Mouse (Mus musculus) liver, embryonic 14.5 days (tissue): ENCODE data around the gene Abcc4. TPM values are rescaled to one million over a fixed set of nuclear protein-coding genes. Genes with fewer than 3 reads are reported as not detected.
A peak's percentile ranks its signal among the peaks of the same experiment; 100 is the strongest.
"Not testable (repeated sequence)": the region's sequence is repeated elsewhere in the genome, so short reads cannot be mapped to it uniquely, and the experiment has no call there.

Experiments used
- ATAC-seq: fragments of 200-750 bp; cut with Nextera tagmentation; 2 replicates; pipeline ENCODE4 v1.8.0; 2017; ENCODE audit warnings: moderate number of reproducible peaks, mild to moderate bottlenecking, moderate library complexity; ENCODE audit not compliant: insufficient read depth
- DNase-seq, 3 experiments: peaks; one replicate each; pipeline ENCODE4 v3.0.0-alpha.2; 2012 to 2013; ENCODE audit warnings: low read depth in 3 of 3, low spot score in 3 of 3
- H3K27ac ChIP-seq: fragments of 300-500 bp; sonication (generic); 2 replicates; pipeline ENCODE4 v1.5.1; 2014; ENCODE audit warnings: moderate library complexity, mild to moderate bottlenecking, control low read depth, inconsistent platforms
- H3K27me3 ChIP-seq: fragments of 300-500 bp; sonication (generic); 2 replicates; pipeline ENCODE4 v1.6.1; 2014; ENCODE audit warnings: mild to moderate bottlenecking, low read length, moderate library complexity; ENCODE audit not compliant: control insufficient read depth, insufficient read depth
- H3K36me3 ChIP-seq: fragments of 300-500 bp; sonication (generic); replicated peaks from 2 replicates; pipeline ENCODE4 v1.6.1; 2014; ENCODE audit warnings: low read depth; ENCODE audit not compliant: control insufficient read depth, insufficient read depth
- H3K4me1 ChIP-seq, 2 experiments: fragments of 200-500 bp in 1 of 2; fragments of 300-500 bp in 1 of 2; sonication (generic) in 1 of 2; replicated peaks; 2 replicates each; pipeline ENCODE4 v1.6.1; 2012 to 2014; ENCODE audit warnings: antibody characterized with exemption in 1 of 2, inconsistent platforms in 1 of 2, low read length in 1 of 2; ENCODE audit not compliant: control insufficient read depth in 2 of 2, insufficient read depth in 2 of 2
- H3K4me2 ChIP-seq: fragments of 300-500 bp; sonication (generic); 2 replicates; pipeline ENCODE4 v1.6.1; 2014; ENCODE audit warnings: low read depth, mild to moderate bottlenecking, control low read depth, moderate library complexity
- H3K4me3 ChIP-seq, 2 experiments: fragments of 200-500 bp in 1 of 2; fragments of 300-500 bp in 1 of 2; sonication (generic) in 1 of 2; 2 replicates each; pipeline ENCODE4 v1.5.1; 2012 to 2014; ENCODE audit warnings: low read depth in 2 of 2, low read length in 2 of 2, mild to moderate bottlenecking in 2 of 2, control low read depth in 1 of 2, inconsistent platforms in 1 of 2, moderate library complexity in 1 of 2; ENCODE audit not compliant: insufficient read depth in 1 of 2
- H3K9ac ChIP-seq: fragments of 300-500 bp; sonication (generic); replicated peaks from 2 replicates; pipeline ENCODE4 v1.6.1; 2014; ENCODE audit warnings: mild to moderate bottlenecking, control low read depth, moderate library complexity
- H3K9me3 ChIP-seq: fragments of 300-500 bp; sonication (generic); 2 replicates; pipeline ENCODE4 v1.6.1; 2016; ENCODE audit warnings: low read length, mixed read lengths; ENCODE audit not compliant: control insufficient read depth
- CTCF ChIP-seq: IDR thresholded peaks from 2 replicates; pipeline ENCODE4 v1.5.1; 2016; ENCODE audit warnings: antibody characterized with exemption, low read depth, control low read depth
- EP300 ChIP-seq: IDR thresholded peaks from 2 replicates; pipeline ENCODE4 v1.6.1; 2016; ENCODE audit warnings: antibody characterized with exemption, low read depth
- WGBS: fragments of 180-500 bp; shearing (Covaris S2); extraction: QIAGEN DNeasy Blood & Tissue Kit; methylation state at CpG from one replicate; pipeline ENCODE4 v1.1.7; 2014; ENCODE audit not compliant: insufficient replicate concordance; 5-methylcytosine and 5-hydroxymethylcytosine counted together
- polyA plus RNA-seq, 2 experiments: library from polyadenylated mRNA; depleted of rRNA in 1 of 2; stranded (reverse) in 1 of 2; unstranded in 1 of 2; fragments of >200 nt; fragmentation: Nextera tagmentation in 1 of 2; extraction: Ambion mirVana in 1 of 2; gene quantifications; 2 replicates each; pipeline versions ENCODE4 v1.2.1 to v1.2.3; 2012 to 2014

The Abcc4 gene
- polyA plus RNA-seq, 2 experiments, result 1.4 to 1.9 TPM

GRCm38 (mm10) chr14:118651704-118652439, 54.1 kb downstream of the Abcc4 start:
- TF ChIP-seq CTCF (no peak), EP300 (no peak)
- no peak for DNase-seq
- H3K9me3 ChIP-seq, result no peaks in the 10 kb centered on the region
- no peak overlapping the region for H3K4me2 ChIP-seq
- ATAC-seq, result no peak
- no peak overlapping the region for H3K4me3 ChIP-seq
- peaks cover 3 to 23% of the 10 kb centered on the region in 2 experiments; a peak in 3 of 4 replicates for H3K4me1 ChIP-seq
- no peaks in the 10 kb centered on the region for H3K36me3 ChIP-seq
- no peak overlapping the region for H3K9ac ChIP-seq
- no peak overlapping the region for H3K27ac ChIP-seq
- WGBS, result 81% methylated on average over 20 of the region's 20 CpGs
- H3K27me3 ChIP-seq, result no peaks in the 10 kb centered on the region

GRCm38 (mm10) chr14:118649895-118650256, 56.1 kb downstream of the Abcc4 start:
- no peak for TF ChIP-seq EP300
- TF ChIP-seq CTCF, result no peak
- WGBS, result 83% methylated on average over 2 of the region's 2 CpGs
- H3K4me1 ChIP-seq, result peaks cover 0 to 10% of the 10 kb centered on the region in 2 experiments; a peak in 2 of 4 replicates
- no peak overlapping the region for H3K4me3 ChIP-seq
- H3K36me3 ChIP-seq, result no peaks in the 10 kb centered on the region
- H3K9ac ChIP-seq, result no peak overlapping the region
- no peak overlapping the region for H3K27ac ChIP-seq
- H3K4me2 ChIP-seq, result no peak overlapping the region
- ATAC-seq, result no peak; the same call in 1 of the 2 replicates
- no peaks in the 10 kb centered on the region for H3K27me3 ChIP-seq
- no peak for DNase-seq
- H3K9me3 ChIP-seq, result no peaks in the 10 kb centered on the region

- DNase-seq (no peak), ATAC-seq (peak; percentile 69; the same call in 1 of the 2 replicates)
- Histone ChIP-seq H3K4me2 (0 out of 2 replicates have a peak overlapping the region, but pooled peaks have one; percentile 4), H3K27ac (no peak overlapping the region), H3K9ac (no peak overlapping the region), H3K9me3 (no peaks in the 10 kb centered on the region), H3K27me3 (no peaks in the 10 kb centered on the region), H3K4me3 (no peak overlapping the region), H3K36me3 (no peaks in the 10 kb centered on the region), H3K4me1 (peaks cover 0 to 10% of the 10 kb centered on the region in 2 experiments; a peak in 2 of 4 replicates)
- no peak for TF ChIP-seq EP300
- no peak for TF ChIP-seq CTCF
- 19% methylated on average over 6 of the region's 7 CpGs for WGBS
These were observed 56.7 kb downstream of the Abcc4 start for GRCm38 (mm10) chr14:118649199-118649894.

- DNase-seq, result peak in 1 of 3 experiments; percentile 52
- H3K4me2 ChIP-seq, result peak overlapping the region; percentile 54
- not testable (repeated sequence) for H3K9me3 ChIP-seq, H3K36me3 ChIP-seq, H3K27me3 ChIP-seq, H3K9ac ChIP-seq, H3K4me3 ChIP-seq
- H3K4me1 ChIP-seq, result peaks cover 11 to 21% of the 10 kb centered on the region in 2 experiments
- H3K27ac ChIP-seq, result peak overlapping the region; percentile 69
- ATAC-seq, result peak; percentile 81
- WGBS, result 51% methylated on average over 13 of the region's 13 CpGs
These were observed 63.0 kb downstream of the Abcc4 start for GRCm38 (mm10) chr14:118642940-118643591.

GRCm38 (mm10) chr14:118642140-118642539, 63.9 kb downstream of the Abcc4 start:
- no peaks in the 10 kb centered on the region for H3K36me3 ChIP-seq
- peak overlapping the region; percentile 69 for H3K27ac ChIP-seq
- no peak overlapping the region for H3K4me3 ChIP-seq
- H3K4me2 ChIP-seq, result peak overlapping the region; percentile 54
- H3K9me3 ChIP-seq, result no peaks in the 10 kb centered on the region
- TF ChIP-seq CTCF (no peak), EP300 (peak; percentile 68)
- H3K9ac ChIP-seq, result peak overlapping the region; percentile 34; the same call in 1 of the 2 replicates
- peak; percentile 42 to 45 (median 43) for DNase-seq
- 25% methylated on average over 8 of the region's 8 CpGs for WGBS
- ATAC-seq, result peak; percentile 90
- peaks cover 11 to 21% of the 10 kb centered on the region in 2 experiments for H3K4me1 ChIP-seq
- no peaks in the 10 kb centered on the region for H3K27me3 ChIP-seq
